ENCODE assay signal across 25 mouse cellular contexts in the genomic region with DNA sequence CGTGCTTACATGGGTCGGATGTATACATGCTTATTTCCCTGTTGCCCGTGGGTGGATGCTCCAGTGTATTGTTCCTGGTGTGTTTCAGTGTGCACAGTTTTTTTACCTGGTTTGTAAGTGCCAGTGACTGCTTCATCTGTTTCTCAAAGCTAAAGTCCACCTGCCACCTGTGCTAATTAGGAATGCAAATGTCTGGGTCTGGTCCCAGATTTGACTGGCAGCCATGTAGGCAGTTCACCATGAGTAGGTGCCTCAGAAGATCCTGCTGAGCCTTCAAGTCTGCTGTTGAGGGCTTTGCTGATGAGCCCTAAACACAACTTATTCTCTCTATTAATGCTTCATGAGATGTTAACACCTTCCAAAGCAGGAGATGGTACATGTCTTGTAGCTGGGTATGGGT. TPM values are rescaled to one million over a fixed set of nuclear protein-coding genes. Genes with fewer than 3 reads are reported as not detected.
"Had no signal": no experiment of that assay in that cellular context is flagged by ENCODE, and none has a peak within 500 bp of the region (broad histone marks: within the 10 kb centered on the region; RNA-seq: fewer than 3 reads in every experiment).

No protein-coding gene starts in this region.

- H3K27ac ChIP-seq: kidney, embryonic 15.5 days; limb, embryonic 13.5 days; liver, embryonic 12.5 days; macrophage; midbrain, embryonic 15.5 days; neural tube, embryonic 12.5 days had no signal

- H3K4me3 ChIP-seq: kidney, embryonic 15.5 days; limb, embryonic 13.5 days; liver, embryonic 12.5 days; megakaryocyte, embryonic 14.5 days; midbrain, embryonic 15.5 days; neural tube, embryonic 12.5 days had no signal

- H3K27me3 ChIP-seq: kidney, embryonic 15.5 days; limb, embryonic 13.5 days; liver, embryonic 12.5 days; megakaryocyte, embryonic 14.5 days; midbrain, embryonic 15.5 days; neural tube, embryonic 12.5 days had no signal

- H3K9me3 ChIP-seq: kidney, embryonic 15.5 days; limb, embryonic 13.5 days; liver, embryonic 12.5 days; megakaryocyte, embryonic 14.5 days; midbrain, embryonic 15.5 days; neural tube, embryonic 12.5 days had no signal

- H3K9ac ChIP-seq: kidney, embryonic 15.5 days; limb, embryonic 13.5 days; liver, embryonic 12.5 days; lung, embryonic 14.5 days; midbrain, embryonic 15.5 days; neural tube, embryonic 12.5 days had no signal

- H3K4me1 ChIP-seq: kidney, embryonic 15.5 days; limb, embryonic 13.5 days; liver, embryonic 12.5 days; midbrain, embryonic 15.5 days had no signal

- H3K4me2 ChIP-seq: kidney, embryonic 15.5 days; limb, embryonic 13.5 days; liver, embryonic 12.5 days; lung, embryonic 14.5 days; midbrain, embryonic 11.5 days; midbrain, embryonic 15.5 days; neural tube, embryonic 12.5 days had no signal

- DNase-seq: left cerebral cortex, postnatal 4 days; lung, embryonic 14.5 days; lung, postnatal 10 days; retina, postnatal 1 day; right cerebral cortex, postnatal 4 days; spleen, adult 18-20 months; thymus, postnatal 36 days had no signal

- ATAC-seq: intestine, embryonic 16.5 days; liver, embryonic 12.5 days; midbrain, embryonic 15.5 days had no signal

RNA-seq across cellular contexts. Expression of gene Tmem52b, which starts 30.2 kb away (rescaled TPM):
- total RNA-seq: layer of hippocampus, adult 18-20 months; layer of hippocampus, postnatal 14 days; left cerebral cortex, adult 18-20 months; left cerebral cortex, postnatal 10 days; left cerebral cortex, postnatal 4 days; monocyte, adult 5-6 weeks; neutrophil, adult 5-6 weeks had no signal
- polyA plus RNA-seq: liver, embryonic 12.5 days; liver, embryonic 16.5 days; macrophage; midbrain, embryonic 11.5 days; neural tube, embryonic 12.5 days; stomach, embryonic 14.5 days; thymus, postnatal 0 days had no signal

RNA-seq across cellular contexts. Expression of gene Klre1, which starts 35.2 kb away (rescaled TPM):
- total RNA-seq: layer of hippocampus, adult 18-20 months; layer of hippocampus, postnatal 14 days; left cerebral cortex, adult 18-20 months; left cerebral cortex, postnatal 10 days; left cerebral cortex, postnatal 4 days had no signal
- polyA plus RNA-seq: intestine, embryonic 16.5 days; kidney, embryonic 15.5 days; limb, embryonic 13.5 days; liver, embryonic 12.5 days; lung, embryonic 14.5 days; macrophage; midbrain, embryonic 11.5 days; midbrain, embryonic 15.5 days; neural tube, embryonic 12.5 days; stomach, embryonic 14.5 days had no signal

RNA-seq across cellular contexts. Expression of gene Olr1, which starts 35.6 kb away (rescaled TPM):
- total RNA-seq: layer of hippocampus, adult 18-20 months; layer of hippocampus, postnatal 14 days; left cerebral cortex, adult 18-20 months; left cerebral cortex, postnatal 10 days; left cerebral cortex, postnatal 4 days had no signal
- polyA plus RNA-seq: limb, embryonic 13.5 days; midbrain, embryonic 11.5 days; midbrain, embryonic 15.5 days; stomach, embryonic 14.5 days had no signal

RNA-seq across cellular contexts. Expression of gene Klrd1, which starts 49.0 kb away (rescaled TPM):
- total RNA-seq: layer of hippocampus, adult 18-20 months; layer of hippocampus, postnatal 14 days; left cerebral cortex, adult 18-20 months; left cerebral cortex, postnatal 10 days; left cerebral cortex, postnatal 4 days had no signal
- polyA plus RNA-seq: kidney, embryonic 15.5 days; limb, embryonic 13.5 days; lung, embryonic 14.5 days; midbrain, embryonic 11.5 days; midbrain, embryonic 15.5 days; neural tube, embryonic 12.5 days had no signal
